Mouse (Mus musculus): ENCODE results near the gene Krt86. TPM values are rescaled to one million over a fixed set of nuclear protein-coding genes. Genes with fewer than 3 reads are reported as not detected.

Gene Krt86
- polyA plus RNA-seq, 1 experiment from 2014 or later = not detected

GRCm38 (mm10) chr15:101483646-101484045, 10.4 kb downstream of the Krt86 start:
- 60% methylated on average over 1 of the region's 1 CpGs for WGBS
- H3K36me3 ChIP-seq (ENCODE audit: control insufficient read depth, insufficient read depth, low read length) = no peaks in the 10 kb centered on the region

GRCm38 (mm10) chr15:101484939-101485338, 11.7 kb downstream of the Krt86 start:
- Histone ChIP-seq H3K36me3 (ENCODE audit: control insufficient read depth, insufficient read depth, low read length) (no peaks in the 10 kb centered on the region), H3K9ac (ENCODE audit: low read depth, low read length) (no peak overlapping the region), H3K4me3 (ENCODE audit: low read length) (no peak overlapping the region), H3K9me3 (ENCODE audit: control insufficient read depth, low read length) (no peaks in the 10 kb centered on the region), H3K4me2 (ENCODE audit: low read depth, low read length) (no peak overlapping the region), H3K27me3 (replicated peaks; ENCODE audit: control insufficient read depth, insufficient read depth, low read length) (no peaks in the 10 kb centered on the region), H3K4me1 (ENCODE audit: control insufficient read depth, insufficient read depth, low read length) (no peaks in the 10 kb centered on the region), H3K27ac (ENCODE audit: low read length) (no peak overlapping the region)
- 62% methylated on average over 1 of the region's 1 CpGs for WGBS
- ATAC-seq = no peak

More at GRCm38 (mm10) chr15:101483646-101484045, 10.4 kb downstream of the Krt86 start:
- H3K27ac ChIP-seq (ENCODE audit: low read length) = no peak overlapping the region
- H3K4me1 ChIP-seq (ENCODE audit: control insufficient read depth, insufficient read depth, low read length) = 0 out of 2 replicates have a peak, but pooled peaks cover 8% of the 10 kb centered on the region
- H3K9me3 ChIP-seq (ENCODE audit: control insufficient read depth, low read length) = no peaks in the 10 kb centered on the region
- no peak for ATAC-seq
- H3K4me3 ChIP-seq (ENCODE audit: low read length) = no peak overlapping the region
- no peak overlapping the region for H3K4me2 ChIP-seq (ENCODE audit: low read depth, low read length)
- no peak overlapping the region for H3K9ac ChIP-seq (ENCODE audit: low read depth, low read length)
- H3K27me3 ChIP-seq (replicated peaks; ENCODE audit: control insufficient read depth, insufficient read depth, low read length) = no peaks in the 10 kb centered on the region

GRCm38 (mm10) chr15:101485911-101486635, 12.8 kb downstream of the Krt86 start:
- 81% methylated on average over 11 of the region's 11 CpGs for WGBS
- no peak overlapping the region for H3K4me2 ChIP-seq (ENCODE audit: low read depth, low read length)
- H3K36me3 ChIP-seq (ENCODE audit: control insufficient read depth, insufficient read depth, low read length) = no peaks in the 10 kb centered on the region
- H3K27me3 ChIP-seq (replicated peaks; ENCODE audit: control insufficient read depth, insufficient read depth, low read length) = no peaks in the 10 kb centered on the region
- H3K27ac ChIP-seq (ENCODE audit: low read length) = no peak overlapping the region
- H3K4me1 ChIP-seq (ENCODE audit: control insufficient read depth, insufficient read depth, low read length) = no peaks in the 10 kb centered on the region
- H3K4me3 ChIP-seq (ENCODE audit: low read length) = no peak overlapping the region
- no peak overlapping the region for H3K9ac ChIP-seq (ENCODE audit: low read depth, low read length)
- no peaks in the 10 kb centered on the region for H3K9me3 ChIP-seq (ENCODE audit: control insufficient read depth, low read length)
- no peak for ATAC-seq

- Histone ChIP-seq H3K36me3 (ENCODE audit: control insufficient read depth, insufficient read depth, low read length) (no peaks in the 10 kb centered on the region), H3K27me3 (replicated peaks; ENCODE audit: control insufficient read depth, insufficient read depth, low read length) (no peaks in the 10 kb centered on the region), H3K4me1 (ENCODE audit: control insufficient read depth, insufficient read depth, low read length) (peaks cover 4% of the 10 kb centered on the region; the same call in 1 of the 2 replicates), H3K9ac (ENCODE audit: low read depth, low read length) (no peak within 1 kb of the TSS), H3K4me2 (ENCODE audit: low read depth, low read length) (no peak within 1 kb of the TSS), H3K9me3 (ENCODE audit: control insufficient read depth, low read length) (no peaks in the 10 kb centered on the region), H3K27ac (ENCODE audit: low read length) (no peak within 1 kb of the TSS), H3K4me3 (ENCODE audit: low read length) (no peak within 1 kb of the TSS)
- 54% methylated on average over 6 of the region's 6 CpGs for WGBS
- ATAC-seq = no peak
These were observed 18.2 kb downstream of the Krt86 start, which contains the start of gene Krt83 for GRCm38 (mm10) chr15:101491431-101491830. Krt83 (minus strand) TSS chr15:101491512.

- no peak overlapping the region for H3K9ac ChIP-seq (ENCODE audit: low read depth, low read length)
- H3K9me3 ChIP-seq (ENCODE audit: control insufficient read depth, low read length) = no peaks in the 10 kb centered on the region
- no peak overlapping the region for H3K27ac ChIP-seq (ENCODE audit: low read length)
- no peak overlapping the region for H3K4me2 ChIP-seq (ENCODE audit: low read depth, low read length)
- WGBS = 37% methylated on average over 8 of the region's 8 CpGs
- H3K4me1 ChIP-seq (ENCODE audit: control insufficient read depth, insufficient read depth, low read length) = peaks cover 4% of the 10 kb centered on the region; the same call in 1 of the 2 replicates
- H3K36me3 ChIP-seq (ENCODE audit: control insufficient read depth, insufficient read depth, low read length) = no peaks in the 10 kb centered on the region
- H3K27me3 ChIP-seq (replicated peaks; ENCODE audit: control insufficient read depth, insufficient read depth, low read length) = no peaks in the 10 kb centered on the region
- ATAC-seq = no peak
- no peak overlapping the region for H3K4me3 ChIP-seq (ENCODE audit: low read length)
These were observed 19.4 kb downstream of the Krt86 start for GRCm38 (mm10) chr15:101492718-101493117.

- ATAC-seq = no peak
These were observed 20.4 kb downstream of the Krt86 start for GRCm38 (mm10) chr15:101493713-101494112.

GRCm38 (mm10) chr15:101494203-101494602, 20.9 kb downstream of the Krt86 start:
- 38% methylated on average over 1 of the region's 1 CpGs for WGBS
- Histone ChIP-seq H3K4me2 (ENCODE audit: low read depth, low read length) (no peak overlapping the region), H3K36me3 (ENCODE audit: control insufficient read depth, insufficient read depth, low read length) (no peaks in the 10 kb centered on the region), H3K4me1 (ENCODE audit: control insufficient read depth, insufficient read depth, low read length) (peaks cover 4% of the 10 kb centered on the region; the same call in 1 of the 2 replicates), H3K27ac (ENCODE audit: low read length) (no peak overlapping the region), H3K9me3 (ENCODE audit: control insufficient read depth, low read length) (no peaks in the 10 kb centered on the region), H3K9ac (ENCODE audit: low read depth, low read length) (no peak overlapping the region), H3K27me3 (replicated peaks; ENCODE audit: control insufficient read depth, insufficient read depth, low read length) (no peaks in the 10 kb centered on the region), H3K4me3 (ENCODE audit: low read length) (no peak overlapping the region)
- ATAC-seq = no peak

More at GRCm38 (mm10) chr15:101493713-101494112, 20.4 kb downstream of the Krt86 start:
- H3K4me2 ChIP-seq (ENCODE audit: low read depth, low read length) = no peak overlapping the region
- WGBS = 92% methylated on average over 6 of the region's 6 CpGs
- H3K9ac ChIP-seq (ENCODE audit: low read depth, low read length) = no peak overlapping the region
- H3K4me1 ChIP-seq (ENCODE audit: control insufficient read depth, insufficient read depth, low read length) = peaks cover 4% of the 10 kb centered on the region; the same call in 1 of the 2 replicates
- H3K4me3 ChIP-seq (ENCODE audit: low read length) = no peak overlapping the region
- H3K27ac ChIP-seq (ENCODE audit: low read length) = no peak overlapping the region
- H3K36me3 ChIP-seq (ENCODE audit: control insufficient read depth, insufficient read depth, low read length) = no peaks in the 10 kb centered on the region
- H3K27me3 ChIP-seq (replicated peaks; ENCODE audit: control insufficient read depth, insufficient read depth, low read length) = no peaks in the 10 kb centered on the region
- no peaks in the 10 kb centered on the region for H3K9me3 ChIP-seq (ENCODE audit: control insufficient read depth, low read length)

GRCm38 (mm10) chr15:101495266-101495665, 22.0 kb downstream of the Krt86 start:
- Histone ChIP-seq H3K4me1 (ENCODE audit: control insufficient read depth, insufficient read depth, low read length) (peaks cover 4% of the 10 kb centered on the region; the same call in 1 of the 2 replicates), H3K4me3 (ENCODE audit: low read length) (no peak overlapping the region), H3K4me2 (ENCODE audit: low read depth, low read length) (no peak overlapping the region), H3K27me3 (replicated peaks; ENCODE audit: control insufficient read depth, insufficient read depth, low read length) (no peaks in the 10 kb centered on the region), H3K9ac (ENCODE audit: low read depth, low read length) (no peak overlapping the region), H3K27ac (ENCODE audit: low read length) (no peak overlapping the region), H3K36me3 (ENCODE audit: control insufficient read depth, insufficient read depth, low read length) (no peaks in the 10 kb centered on the region), H3K9me3 (ENCODE audit: control insufficient read depth, low read length) (no peaks in the 10 kb centered on the region)
- WGBS = 80% methylated on average over 8 of the region's 8 CpGs
- no peak for ATAC-seq

GRCm38 (mm10) chr15:101497181-101497580, 23.9 kb downstream of the Krt86 start:
- Histone ChIP-seq H3K9ac (ENCODE audit: low read depth, low read length) (no peak overlapping the region), H3K27me3 (replicated peaks; ENCODE audit: control insufficient read depth, insufficient read depth, low read length) (no peaks in the 10 kb centered on the region), H3K4me2 (ENCODE audit: low read depth, low read length) (no peak overlapping the region), H3K36me3 (ENCODE audit: control insufficient read depth, insufficient read depth, low read length) (no peaks in the 10 kb centered on the region), H3K9me3 (ENCODE audit: control insufficient read depth, low read length) (no peaks in the 10 kb centered on the region), H3K4me1 (ENCODE audit: control insufficient read depth, insufficient read depth, low read length) (peaks cover 4% of the 10 kb centered on the region; the same call in 1 of the 2 replicates), H3K27ac (ENCODE audit: low read length) (no peak overlapping the region), H3K4me3 (ENCODE audit: low read length) (no peak overlapping the region)
- ATAC-seq = no peak
- WGBS = 70% methylated on average over 2 of the region's 2 CpGs

All from intestine, embryonic 16.5 days (tissue).